Mouse (Mus musculus) left cerebral cortex, postnatal 10 days (tissue): Measurements from ENCODE around the gene Arid5b. TPM values are rescaled to one million over a fixed set of nuclear protein-coding genes. Genes with fewer than 3 reads are reported as not detected.

Experiments
- DNase-seq, 2 experiments: peaks; one replicate each; pipeline ENCODE4 v3.0.0; 2021 to 2022; ENCODE audit warnings: low spot score in 2 of 2, mixed read lengths in 1 of 2; ENCODE audit errors: extremely low spot score in 1 of 2
- intact Hi-C: fragments of 180-260 bp; cut with DNase I; formaldehyde crosslinking; loops from one replicate; pipeline ENCODE4 v1.15.1; 2025
- total RNA-seq, 2 experiments: library from RNA; stranded (reverse); gene quantifications; 2 replicates each; pipeline ENCODE4 v1.2.3; 2021

Arid5b gene
- total RNA-seq, 2 experiments from 2014 or later: 22.6 to 24.0 TPM

- DNase-seq: peak in 1 of 2 experiments; percentile 84
- intact Hi-C loops: loop anchor here (5.0 kb wide), 1 partner anchor 109 kb away; no protein-coding TSS in a partner anchor
Measured at GRCm38 (mm10) chr10:68276350-68276975, 2.1 kb downstream of the Arid5b start.

DNA sequence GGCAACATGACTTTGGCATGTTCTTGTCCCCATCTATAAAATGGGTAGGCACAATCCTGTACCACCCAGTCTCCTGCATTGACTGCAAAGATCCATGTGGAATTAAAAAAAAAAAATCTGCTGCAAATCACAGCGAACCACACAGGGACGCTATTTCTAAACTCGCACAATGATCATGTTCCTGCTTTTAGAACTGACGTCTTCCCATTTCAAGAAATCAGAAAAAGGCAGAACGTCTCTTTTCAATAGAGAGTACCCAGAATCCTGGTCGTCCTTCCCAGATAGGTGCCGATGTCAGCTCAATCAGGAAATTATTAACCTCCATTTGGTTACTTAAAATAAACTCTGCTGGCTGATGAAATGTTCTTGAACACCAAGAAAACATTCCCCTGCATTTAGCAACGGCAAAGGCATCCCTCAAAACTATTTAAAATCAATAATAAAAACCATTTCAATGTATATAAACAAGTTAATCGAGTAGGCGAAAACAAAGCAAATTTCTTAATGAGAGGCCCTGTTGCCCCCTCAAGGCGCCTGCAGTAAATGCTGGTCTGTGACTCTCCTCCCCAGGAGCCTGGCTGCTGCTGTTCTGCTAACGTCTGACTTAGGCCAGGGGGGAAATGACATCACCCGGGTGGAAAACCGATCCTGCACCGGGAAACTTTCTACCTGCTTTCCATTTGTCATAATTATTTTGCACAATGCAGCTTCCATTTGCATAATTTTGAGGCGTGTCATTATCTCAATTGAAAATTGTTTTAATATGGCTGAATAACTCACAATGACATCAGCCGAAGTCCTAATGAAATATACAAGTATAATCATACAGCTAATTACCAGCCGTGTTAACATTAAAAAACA, 3.4 kb downstream of the Arid5b start:
- peak in 1 of 2 experiments; percentile 57 for DNase-seq
- intact Hi-C loops: loop anchor here (5.0 kb wide), 1 partner anchor 108 kb away; no protein-coding TSS in a partner anchor

DNA sequence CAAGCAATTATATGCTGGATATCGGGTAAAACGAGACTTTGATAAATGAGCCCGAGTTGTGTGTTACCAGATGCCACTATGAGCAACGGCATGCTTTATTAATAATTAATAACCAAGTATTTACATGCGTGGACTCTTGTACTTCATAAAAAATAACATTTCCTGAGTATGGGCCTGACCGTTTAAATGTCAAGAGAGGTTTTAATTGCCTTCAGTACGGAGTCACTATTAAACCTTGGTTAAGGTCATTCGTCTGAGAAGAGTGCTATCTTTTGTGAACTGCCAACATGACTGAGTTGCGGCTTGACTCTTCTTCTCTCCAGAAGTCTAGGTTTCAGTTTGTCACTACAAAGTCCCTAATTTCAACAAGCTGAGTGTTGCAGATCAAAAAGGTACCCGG, 8.8 kb downstream of the Arid5b start:
- no peak for DNase-seq
- intact Hi-C loops: no loop called here

DNA sequence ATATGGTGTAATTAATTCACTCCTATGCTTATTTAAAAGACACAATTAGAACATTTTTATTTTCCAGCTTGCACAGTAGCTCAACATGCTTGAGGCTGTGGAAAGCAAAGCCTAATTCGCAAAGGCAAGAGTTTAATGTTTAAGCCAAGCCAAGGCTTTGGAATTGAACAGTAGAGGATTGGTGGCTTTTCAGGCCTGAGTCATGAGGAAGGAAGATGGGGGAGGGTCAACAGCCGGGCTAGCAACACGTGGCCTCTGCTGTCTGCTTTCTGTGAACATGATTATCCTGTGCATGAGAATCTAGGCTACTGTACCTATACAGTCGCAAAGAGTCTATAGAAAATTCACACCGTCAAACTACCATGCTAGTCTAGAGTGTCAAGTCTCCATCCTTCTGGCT, 9.9 kb downstream of the Arid5b start:
- DNase-seq: no peak
- intact Hi-C loops: no loop called here

DNA sequence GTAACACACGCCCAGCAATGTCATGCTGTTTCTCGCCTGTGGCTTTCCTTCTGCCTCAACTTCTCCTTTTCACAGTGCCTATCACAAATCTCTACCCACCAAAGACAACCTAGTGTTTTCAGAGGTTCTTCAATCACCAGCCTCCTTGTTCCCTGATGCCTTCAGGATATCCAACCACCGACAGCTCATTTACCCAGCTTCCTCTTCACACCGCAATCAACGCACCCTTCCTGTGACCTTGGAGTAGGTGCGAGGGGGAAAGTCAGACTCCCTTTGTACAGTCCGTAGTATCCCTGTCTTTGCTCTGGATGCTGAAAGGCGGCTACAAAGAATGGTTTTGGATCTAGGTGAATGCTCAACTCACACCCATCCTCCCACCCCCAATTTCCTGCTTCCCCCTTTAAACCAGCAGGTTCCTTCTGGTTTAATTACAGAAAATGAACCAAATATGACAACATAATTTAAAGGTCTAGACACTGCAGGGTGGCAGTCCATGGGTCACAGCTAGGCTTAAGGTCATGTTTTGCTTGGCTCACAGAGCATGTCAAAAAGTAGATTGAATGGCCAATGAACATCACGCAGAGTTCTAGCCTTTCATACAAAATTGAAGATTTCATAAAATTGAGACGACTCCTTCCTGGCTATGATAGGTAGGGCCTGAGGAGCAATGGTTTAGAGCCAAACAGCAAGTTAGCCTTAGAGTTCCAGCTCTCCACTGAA, 14.4 kb downstream of the Arid5b start:
- intact Hi-C loops: no loop called here
- no peak for DNase-seq

GRCm38 (mm10) chr10:68263296-68263968, 15.1 kb downstream of the Arid5b start:
- intact Hi-C loops: no loop called here

GRCm38 (mm10) chr10:68259601-68260000, 18.9 kb downstream of the Arid5b start:
- no peak for DNase-seq
- intact Hi-C loops: no loop called here

More at GRCm38 (mm10) chr10:68263296-68263968, 15.1 kb downstream of the Arid5b start:
- no peak for DNase-seq

GRCm38 (mm10) chr10:68257358-68258056, 21.0 kb downstream of the Arid5b start:
- DNase-seq: no peak
- intact Hi-C loops: no loop called here

DNA sequence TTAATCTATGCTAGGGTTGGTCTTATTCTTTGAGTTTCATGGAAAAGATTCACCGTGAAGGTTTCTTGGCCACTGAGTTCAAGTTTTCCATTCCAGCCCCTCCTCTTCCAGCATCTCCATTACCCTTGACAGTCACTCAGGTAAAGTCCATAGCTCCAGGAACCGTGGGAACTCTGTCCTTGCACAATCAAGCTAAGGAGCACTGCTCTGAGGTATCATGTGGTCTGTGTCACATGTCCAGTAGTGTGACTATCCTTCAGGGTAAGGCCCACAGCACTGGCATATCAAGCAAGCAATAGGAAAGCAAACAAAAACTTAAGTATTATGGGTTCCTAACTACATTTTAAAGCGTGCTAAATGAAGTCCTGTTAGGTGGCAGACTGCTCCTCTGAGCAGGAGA, 22.4 kb downstream of the Arid5b start:
- intact Hi-C loops: no loop called here
- DNase-seq: no peak

GRCm38 (mm10) chr10:68253452-68254117, 25.0 kb downstream of the Arid5b start:
- no peak for DNase-seq
- intact Hi-C loops: no loop called here

DNA sequence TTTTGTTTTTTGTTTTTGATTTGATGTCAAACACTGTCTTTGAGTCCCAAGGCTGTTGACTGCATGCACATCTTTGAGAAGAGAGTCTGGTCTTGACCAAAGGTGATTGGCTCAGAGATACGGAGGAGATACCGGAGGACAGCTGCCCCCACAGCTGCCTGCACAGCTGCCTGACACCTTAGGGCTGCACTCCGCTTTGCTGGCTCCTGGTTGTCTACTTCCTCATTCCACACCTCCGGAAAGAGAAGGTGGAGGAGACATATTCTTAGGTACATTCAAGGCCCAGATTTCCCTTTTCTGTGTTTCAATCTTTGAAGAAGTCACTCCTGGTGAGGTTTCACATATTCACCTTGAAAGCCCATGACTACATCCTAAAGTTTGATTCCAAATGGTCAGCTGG, 25.9 kb downstream of the Arid5b start:
- no peak for DNase-seq
- intact Hi-C loops: no loop called here

DNA sequence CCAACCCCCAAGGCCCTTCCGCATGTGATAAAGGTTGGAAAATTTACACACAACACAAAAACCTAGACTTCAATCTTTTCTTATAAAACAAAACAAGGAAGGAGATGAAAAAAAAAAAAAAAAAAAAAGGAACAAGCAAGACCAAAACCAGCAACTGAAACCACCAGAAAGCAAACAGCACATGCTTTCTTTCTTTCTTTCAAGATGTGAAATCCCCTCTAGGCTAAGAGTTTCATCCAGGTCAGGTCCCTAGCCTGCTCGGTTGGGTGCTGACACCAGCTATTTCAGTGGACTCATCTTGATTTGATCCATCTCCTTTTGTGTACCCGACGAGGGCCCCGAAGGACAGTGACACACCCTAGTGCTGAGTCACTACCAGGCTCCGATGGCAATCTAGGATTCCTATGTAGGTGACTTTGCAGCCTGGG, 29.2 kb downstream of the Arid5b start:
- no peak for DNase-seq
- intact Hi-C loops: no loop called here

- intact Hi-C loops: no loop called here
- no peak for DNase-seq
Measured at GRCm38 (mm10) chr10:68248281-68249015, 30.1 kb downstream of the Arid5b start.

DNA sequence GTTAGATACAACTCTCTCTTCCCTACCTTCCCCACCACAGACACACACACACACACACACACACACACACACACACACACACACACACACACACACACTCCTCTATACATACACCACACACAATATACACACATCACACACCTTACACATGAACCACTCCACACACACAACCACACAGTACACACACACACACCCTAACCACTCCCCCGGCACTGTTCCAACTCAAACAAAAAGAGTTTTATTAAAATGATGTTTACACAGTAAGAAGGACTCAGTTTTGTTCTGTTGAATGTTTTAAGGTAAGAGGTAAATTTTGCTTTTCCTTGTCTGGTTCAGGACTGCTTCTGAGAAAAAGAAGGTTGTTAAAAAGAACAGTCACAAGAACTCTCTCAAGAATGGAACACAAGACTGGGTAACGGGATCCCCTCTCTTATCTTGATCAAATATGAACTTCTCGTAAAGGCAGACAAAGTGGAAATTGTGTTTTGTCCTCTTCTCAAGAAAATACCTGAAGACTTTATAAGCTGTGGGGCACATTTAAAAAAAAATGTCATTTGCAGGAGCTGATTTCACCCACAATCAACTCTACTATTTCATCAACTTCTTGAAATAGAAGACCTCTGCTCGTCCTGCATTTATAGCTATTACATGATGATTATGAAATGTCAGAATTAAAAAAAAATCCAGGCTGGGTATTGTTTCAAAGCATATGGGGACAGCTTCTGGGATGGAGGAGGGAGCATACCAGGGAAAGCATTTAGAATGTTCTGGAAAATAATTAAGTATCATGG, 30.9 kb downstream of the Arid5b start:
- intact Hi-C loops: no loop called here
- no peak for DNase-seq

- DNase-seq: no peak
- intact Hi-C loops: no loop called here
Measured at GRCm38 (mm10) chr10:68246603-68247247, 31.8 kb downstream of the Arid5b start.
